Mouse (Mus musculus): Measurements from ENCODE around the gene Fat2. TPM values are rescaled to one million over a fixed set of nuclear protein-coding genes. Genes with fewer than 3 reads are reported as not detected.

The Fat2 gene
- polyA plus RNA-seq, 1 experiment from 2014 or later, result not detected

- Histone ChIP-seq H3K4me3 (ENCODE audit: low read depth, low read length) (no peak overlapping the region), H3K4me2 (ENCODE audit: low read depth, low read length) (no peak overlapping the region), H3K27ac (ENCODE audit: low read depth) (no peak overlapping the region), H3K36me3 (replicated peaks; ENCODE audit: insufficient read depth, low read length) (no peaks in the 10 kb centered on the region), H3K4me1 (ENCODE audit: insufficient read depth) (no peaks in the 10 kb centered on the region), H3K9ac (replicated peaks) (no peak overlapping the region), H3K9me3 (ENCODE audit: low read length) (no peaks in the 10 kb centered on the region), H3K27me3 (ENCODE audit: insufficient read depth, low read length) (no peaks in the 10 kb centered on the region)
- 22% methylated on average over 29 of the region's 29 CpGs for WGBS (ENCODE audit: insufficient replicate concordance)
- TF ChIP-seq EP300 (IDR thresholded peaks at IDR 0.05; ENCODE audit: low read depth), result no peak
- no peak for TF ChIP-seq CTCF (IDR thresholded peaks at IDR 0.05; ENCODE audit: low read depth)
- ATAC-seq (no peak), DNase-seq (no peak)
Measured at GRCm38 (mm10) chr11:55313768-55314703, 22.3 kb downstream of the Fat2 start.

- no peaks in the 10 kb centered on the region for H3K36me3 ChIP-seq (replicated peaks; ENCODE audit: insufficient read depth, low read length)
- H3K27me3 ChIP-seq (ENCODE audit: insufficient read depth, low read length), result no peaks in the 10 kb centered on the region
- H3K4me2 ChIP-seq (ENCODE audit: low read depth, low read length), result no peak overlapping the region
- WGBS (ENCODE audit: insufficient replicate concordance), result 58% methylated on average over 4 of the region's 4 CpGs
- TF ChIP-seq CTCF (IDR thresholded peaks at IDR 0.05; ENCODE audit: low read depth) (no peak), EP300 (IDR thresholded peaks at IDR 0.05; ENCODE audit: low read depth) (no peak)
- no peaks in the 10 kb centered on the region for H3K9me3 ChIP-seq (ENCODE audit: low read length)
- no peak for DNase-seq
- no peak for ATAC-seq
- H3K9ac ChIP-seq (replicated peaks), result no peak overlapping the region
- no peak overlapping the region for H3K27ac ChIP-seq (ENCODE audit: low read depth)
- no peaks in the 10 kb centered on the region for H3K4me1 ChIP-seq (ENCODE audit: insufficient read depth)
- H3K4me3 ChIP-seq (ENCODE audit: low read depth, low read length), result no peak overlapping the region
Measured at GRCm38 (mm10) chr11:55302350-55302749, 34.0 kb downstream of the Fat2 start.

- TF ChIP-seq EP300 (IDR thresholded peaks at IDR 0.05; ENCODE audit: low read depth), result no peak
- no peak for TF ChIP-seq CTCF (IDR thresholded peaks at IDR 0.05; ENCODE audit: low read depth)
- DNase-seq (no peak), ATAC-seq (no peak)
- Histone ChIP-seq H3K4me3 (ENCODE audit: low read depth, low read length) (no peak overlapping the region), H3K4me1 (ENCODE audit: insufficient read depth) (no peaks in the 10 kb centered on the region), H3K27ac (ENCODE audit: low read depth) (no peak overlapping the region), H3K9me3 (ENCODE audit: low read length) (no peaks in the 10 kb centered on the region), H3K9ac (replicated peaks) (no peak overlapping the region), H3K27me3 (ENCODE audit: insufficient read depth, low read length) (no peaks in the 10 kb centered on the region), H3K36me3 (replicated peaks; ENCODE audit: insufficient read depth, low read length) (no peaks in the 10 kb centered on the region), H3K4me2 (ENCODE audit: low read depth, low read length) (no peak overlapping the region)
- WGBS (ENCODE audit: insufficient replicate concordance), result 89% methylated on average over 5 of the region's 5 CpGs
Measured at GRCm38 (mm10) chr11:55293179-55293578, 43.2 kb downstream of the Fat2 start.

- WGBS (ENCODE audit: insufficient replicate concordance), result 78% methylated on average over 7 of the region's 7 CpGs
Measured at GRCm38 (mm10) chr11:55291901-55292300, 44.5 kb downstream of the Fat2 start.

GRCm38 (mm10) chr11:55289851-55290391 lies 46.4 kb downstream of the Fat2 start:
- WGBS (ENCODE audit: insufficient replicate concordance), result 50% methylated on average over 5 of the region's 5 CpGs
- no peak for ATAC-seq

More at GRCm38 (mm10) chr11:55291901-55292300, 44.5 kb downstream of the Fat2 start:
- DNase-seq (no peak), ATAC-seq (no peak)
- H3K4me1 ChIP-seq (ENCODE audit: insufficient read depth), result no peaks in the 10 kb centered on the region
- H3K4me2 ChIP-seq (ENCODE audit: low read depth, low read length), result no peak overlapping the region
- TF ChIP-seq EP300 (IDR thresholded peaks at IDR 0.05; ENCODE audit: low read depth), result no peak
- no peak for TF ChIP-seq CTCF (IDR thresholded peaks at IDR 0.05; ENCODE audit: low read depth)
- no peak overlapping the region for H3K27ac ChIP-seq (ENCODE audit: low read depth)
- H3K27me3 ChIP-seq (ENCODE audit: insufficient read depth, low read length), result no peaks in the 10 kb centered on the region
- no peaks in the 10 kb centered on the region for H3K9me3 ChIP-seq (ENCODE audit: low read length)
- H3K9ac ChIP-seq (replicated peaks), result no peak overlapping the region
- no peaks in the 10 kb centered on the region for H3K36me3 ChIP-seq (replicated peaks; ENCODE audit: insufficient read depth, low read length)
- H3K4me3 ChIP-seq (ENCODE audit: low read depth, low read length), result no peak overlapping the region

GRCm38 (mm10) chr11:55274756-55275155 lies 61.6 kb downstream of the Fat2 start:
- H3K4me3 ChIP-seq (ENCODE audit: low read depth, low read length), result no peak overlapping the region
- DNase-seq (no peak), ATAC-seq (no peak)
- no peaks in the 10 kb centered on the region for H3K36me3 ChIP-seq (replicated peaks; ENCODE audit: insufficient read depth, low read length)
- no peaks in the 10 kb centered on the region for H3K27me3 ChIP-seq (ENCODE audit: insufficient read depth, low read length)
- WGBS (ENCODE audit: insufficient replicate concordance), result 76% methylated on average over 6 of the region's 6 CpGs
- no peaks in the 10 kb centered on the region for H3K4me1 ChIP-seq (ENCODE audit: insufficient read depth)
- H3K27ac ChIP-seq (ENCODE audit: low read depth), result no peak overlapping the region
- TF ChIP-seq CTCF (IDR thresholded peaks at IDR 0.05; ENCODE audit: low read depth) (no peak), EP300 (IDR thresholded peaks at IDR 0.05; ENCODE audit: low read depth) (no peak)
- no peak overlapping the region for H3K4me2 ChIP-seq (ENCODE audit: low read depth, low read length)
- no peaks in the 10 kb centered on the region for H3K9me3 ChIP-seq (ENCODE audit: low read length)
- H3K9ac ChIP-seq (replicated peaks), result no peak overlapping the region

More at GRCm38 (mm10) chr11:55289851-55290391, 46.4 kb downstream of the Fat2 start:
- no peaks in the 10 kb centered on the region for H3K4me1 ChIP-seq (ENCODE audit: insufficient read depth)
- no peaks in the 10 kb centered on the region for H3K36me3 ChIP-seq (replicated peaks; ENCODE audit: insufficient read depth, low read length)
- H3K27me3 ChIP-seq (ENCODE audit: insufficient read depth, low read length), result no peaks in the 10 kb centered on the region
- no peak overlapping the region for H3K4me3 ChIP-seq (ENCODE audit: low read depth, low read length)
- no peak overlapping the region for H3K27ac ChIP-seq (ENCODE audit: low read depth)
- TF ChIP-seq EP300 (IDR thresholded peaks at IDR 0.05; ENCODE audit: low read depth) (no peak), CTCF (IDR thresholded peaks at IDR 0.05; ENCODE audit: low read depth) (no peak)
- no peak overlapping the region for H3K4me2 ChIP-seq (ENCODE audit: low read depth, low read length)
- H3K9ac ChIP-seq (replicated peaks), result no peak overlapping the region
- DNase-seq, result no peak
- H3K9me3 ChIP-seq (ENCODE audit: low read length), result no peaks in the 10 kb centered on the region

Data from liver, postnatal 0 days (tissue).